Mouse (Mus musculus): ENCODE results near the gene Ifi213. TPM values are rescaled to one million over a fixed set of nuclear protein-coding genes. Genes with fewer than 3 reads are reported as not detected.
"Not testable (repeated sequence)": the region's sequence is repeated elsewhere in the genome, so short reads cannot be mapped to it uniquely, and the experiment has no call there.

Gene Ifi213
- polyA plus RNA-seq (2012) = not detected in 2 replicates

DNA sequence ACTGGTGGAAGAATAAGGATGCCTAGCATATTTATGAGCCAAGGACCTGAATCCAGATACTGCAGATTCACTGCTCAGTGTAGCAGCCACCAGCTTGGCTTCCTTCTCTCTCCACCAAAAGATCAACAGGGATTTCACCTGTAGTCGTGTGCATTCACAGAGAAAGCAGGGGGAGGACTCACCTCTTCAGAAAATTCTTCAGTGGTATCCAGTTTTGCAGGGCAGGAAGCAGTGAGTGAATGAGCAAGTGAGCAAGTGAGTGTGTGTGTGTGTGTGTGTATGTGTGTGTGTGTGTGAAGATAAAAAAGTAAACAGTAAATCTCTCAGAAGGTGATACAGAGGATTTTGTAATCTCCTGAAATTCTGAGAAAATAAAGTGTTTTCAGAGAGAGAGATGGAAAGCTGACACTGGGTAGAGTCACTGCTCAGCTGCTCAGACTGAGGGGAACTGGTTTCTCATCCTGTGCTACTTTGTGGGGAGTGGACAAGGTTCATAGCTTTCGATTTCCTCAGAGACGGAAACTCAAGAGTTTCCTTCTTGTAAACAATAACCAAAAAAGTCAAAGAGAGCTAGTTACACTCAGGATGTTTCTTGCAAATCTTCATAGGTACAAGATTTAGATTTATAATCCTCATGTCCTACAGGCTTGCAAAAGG is at the start of gene Ifi213:
Gene Ifi213 (minus strand): TSS at position 437 of the 657 bp plus-strand sequence.
- H3K27me3 ChIP-seq (ENCODE audit: control insufficient read depth); H3K4me3 ChIP-seq (replicated peaks); H3K4me1 ChIP-seq (ENCODE audit: control insufficient read depth); H3K9me3 ChIP-seq (ENCODE audit: control insufficient read depth, low read length); H3K36me3 ChIP-seq (ENCODE audit: control insufficient read depth): not testable (repeated sequence)

DNA sequence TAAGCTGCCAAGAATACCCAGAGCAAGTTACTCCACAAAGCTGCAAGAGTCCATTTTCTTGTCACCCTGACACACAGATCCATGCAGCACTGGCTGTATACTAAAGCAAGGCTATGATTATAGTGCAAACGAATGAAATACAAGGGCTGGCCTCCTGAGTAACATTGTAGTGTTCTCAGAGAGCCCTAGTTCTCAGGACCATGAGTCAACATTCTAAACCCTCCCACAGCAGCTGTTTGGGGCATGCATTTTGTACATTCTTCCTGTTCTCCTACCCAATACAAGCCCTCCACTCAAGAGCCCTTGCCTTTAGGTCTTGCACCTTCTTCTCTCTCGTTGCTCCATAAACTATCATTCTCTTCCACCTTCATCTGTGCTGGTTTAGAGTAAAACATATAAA is 46.3 kb upstream of the Ifi213 start:
- Histone ChIP-seq H3K27me3 (ENCODE audit: control insufficient read depth) (no peaks in the 10 kb centered on the region), H3K4me1 (ENCODE audit: control insufficient read depth) (no peaks in the 10 kb centered on the region), H3K36me3 (ENCODE audit: control insufficient read depth) (no peaks in the 10 kb centered on the region), H3K9me3 (ENCODE audit: control insufficient read depth, low read length) (no peaks in the 10 kb centered on the region), H3K4me3 (replicated peaks) (no peak overlapping the region)
- no peak for TF ChIP-seq TAL1 (IDR thresholded peaks at IDR 0.05; ENCODE audit: low read length)
- TF ChIP-seq GATA1 (IDR thresholded peaks at IDR 0.05; ENCODE audit: low read length) = no peak

GRCm38 (mm10) chr1:173633969-173634645 is 35.0 kb upstream of the Ifi213 start:
- H3K9me3 ChIP-seq (ENCODE audit: control insufficient read depth, low read length) = no peaks in the 10 kb centered on the region
- H3K27me3 ChIP-seq (ENCODE audit: control insufficient read depth) = no peaks in the 10 kb centered on the region
- H3K36me3 ChIP-seq (ENCODE audit: control insufficient read depth) = no peaks in the 10 kb centered on the region
- no peak overlapping the region for H3K4me3 ChIP-seq (replicated peaks)
- TF ChIP-seq TAL1 (IDR thresholded peaks at IDR 0.05; ENCODE audit: low read length) (no peak), GATA1 (IDR thresholded peaks at IDR 0.05; ENCODE audit: low read length) (no peak)
- H3K4me1 ChIP-seq (ENCODE audit: control insufficient read depth) = no peaks in the 10 kb centered on the region

- H3K4me1 ChIP-seq (ENCODE audit: control insufficient read depth); H3K4me3 ChIP-seq (replicated peaks); H3K27me3 ChIP-seq (ENCODE audit: control insufficient read depth); H3K9me3 ChIP-seq (ENCODE audit: control insufficient read depth, low read length); H3K36me3 ChIP-seq (ENCODE audit: control insufficient read depth): not testable (repeated sequence)
Observed at GRCm38 (mm10) chr1:173630622-173631021, 31.5 kb upstream of the Ifi213 start, which contains the start of gene Ifi209. TSS of gene Ifi209 (plus strand) at chr1:173630917.

- Histone ChIP-seq H3K36me3 (ENCODE audit: control insufficient read depth) (no peaks in the 10 kb centered on the region), H3K27me3 (ENCODE audit: control insufficient read depth) (no peaks in the 10 kb centered on the region), H3K9me3 (ENCODE audit: control insufficient read depth, low read length) (0 out of 2 replicates have a peak, but pooled peaks cover 2% of the 10 kb centered on the region), H3K4me1 (ENCODE audit: control insufficient read depth) (no peaks in the 10 kb centered on the region), H3K4me3 (replicated peaks) (no peak overlapping the region)
- no peak for TF ChIP-seq TAL1 (IDR thresholded peaks at IDR 0.05; ENCODE audit: low read length)
- TF ChIP-seq GATA1 (IDR thresholded peaks at IDR 0.05; ENCODE audit: low read length) = no peak
Observed at GRCm38 (mm10) chr1:173626686-173627085, 27.6 kb upstream of the Ifi213 start.

DNA sequence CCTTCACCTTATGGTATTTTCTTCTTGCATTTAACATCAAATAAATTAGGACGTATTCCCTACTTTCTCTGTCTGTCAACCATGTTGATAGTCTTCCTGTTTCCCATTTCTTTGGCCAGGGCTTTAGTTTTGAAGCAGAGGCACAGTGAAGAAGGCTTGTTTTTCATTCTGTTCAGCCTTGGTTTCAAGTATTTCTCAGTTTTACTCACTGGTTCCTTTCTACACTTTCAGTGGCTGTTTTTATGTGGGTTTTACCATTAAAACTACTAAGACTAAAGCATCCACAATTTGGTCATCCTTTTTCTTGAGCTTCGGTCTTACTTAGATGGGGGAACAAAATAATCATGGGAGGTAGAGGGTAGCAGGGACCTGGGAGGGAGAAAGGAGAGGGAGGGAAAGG is 25.0 kb upstream of the Ifi213 start:
- H3K4me3 ChIP-seq (replicated peaks) = no peak overlapping the region
- no peaks in the 10 kb centered on the region for H3K27me3 ChIP-seq (ENCODE audit: control insufficient read depth)
- no peaks in the 10 kb centered on the region for H3K4me1 ChIP-seq (ENCODE audit: control insufficient read depth)
- TF ChIP-seq TAL1 (IDR thresholded peaks at IDR 0.05; ENCODE audit: low read length) = no peak
- H3K36me3 ChIP-seq (ENCODE audit: control insufficient read depth) = no peaks in the 10 kb centered on the region
- 0 out of 2 replicates have a peak, but pooled peaks cover 2% of the 10 kb centered on the region for H3K9me3 ChIP-seq (ENCODE audit: control insufficient read depth, low read length)

GRCm38 (mm10) chr1:173622216-173622615 is 23.1 kb upstream of the Ifi213 start:
- not testable (repeated sequence) for H3K36me3 ChIP-seq (ENCODE audit: control insufficient read depth); H3K27me3 ChIP-seq (ENCODE audit: control insufficient read depth); H3K4me3 ChIP-seq (replicated peaks); H3K4me1 ChIP-seq (ENCODE audit: control insufficient read depth); H3K9me3 ChIP-seq (ENCODE audit: control insufficient read depth, low read length)

GRCm38 (mm10) chr1:173610291-173610690 is 11.2 kb upstream of the Ifi213 start:
- not testable (repeated sequence) for H3K27me3 ChIP-seq (ENCODE audit: control insufficient read depth); H3K4me3 ChIP-seq (replicated peaks); H3K9me3 ChIP-seq (ENCODE audit: control insufficient read depth, low read length); H3K4me1 ChIP-seq (ENCODE audit: control insufficient read depth); H3K36me3 ChIP-seq (ENCODE audit: control insufficient read depth)

DNA sequence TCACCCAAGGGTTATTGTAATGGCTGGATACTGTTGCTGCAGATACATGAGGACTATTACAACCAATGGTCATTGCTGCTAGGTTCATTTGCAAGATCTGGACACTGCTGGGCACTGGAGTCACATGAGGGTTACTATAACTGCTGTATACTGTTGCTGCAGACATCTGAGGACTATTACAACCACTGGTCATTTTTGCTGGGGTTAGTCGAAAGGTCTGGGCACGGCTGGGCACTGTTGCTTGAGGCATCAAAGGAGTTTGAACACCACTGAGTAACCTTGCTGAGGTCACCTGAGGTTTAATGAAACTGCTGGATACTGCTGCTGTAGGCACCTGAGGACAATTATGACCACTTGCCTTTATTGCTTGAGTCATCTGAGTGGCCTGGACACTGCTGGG is 9.4 kb downstream of the Ifi213 start:
- H3K9me3 ChIP-seq (ENCODE audit: control insufficient read depth, low read length); H3K4me3 ChIP-seq (replicated peaks); H3K36me3 ChIP-seq (ENCODE audit: control insufficient read depth); H3K4me1 ChIP-seq (ENCODE audit: control insufficient read depth); H3K27me3 ChIP-seq (ENCODE audit: control insufficient read depth): not testable (repeated sequence)

- Histone ChIP-seq H3K36me3 (ENCODE audit: control insufficient read depth) (no peaks in the 10 kb centered on the region), H3K4me3 (replicated peaks) (no peak overlapping the region), H3K27me3 (ENCODE audit: control insufficient read depth) (no peaks in the 10 kb centered on the region), H3K9me3 (ENCODE audit: control insufficient read depth, low read length) (peaks cover 31% of the 10 kb centered on the region), H3K4me1 (ENCODE audit: control insufficient read depth) (no peaks in the 10 kb centered on the region)
- TF ChIP-seq GATA1 (IDR thresholded peaks at IDR 0.05; ENCODE audit: low read length) (no peak), TAL1 (IDR thresholded peaks at IDR 0.05; ENCODE audit: low read length) (no peak)
Observed at GRCm38 (mm10) chr1:173579921-173580585, 19.0 kb downstream of the Ifi213 start.

Data from erythroblast, embryonic 14.5 days (primary cell).